Mouse (Mus musculus) neural tube, embryonic 11.5 days (tissue): ENCODE results near the gene Tlx3. TPM values are rescaled to one million over a fixed set of nuclear protein-coding genes. Genes with fewer than 3 reads are reported as not detected.

Experiments used
- ATAC-seq: fragments of 200-750 bp; cut with Nextera tagmentation; 2 replicates; pipeline ENCODE4 v1.8.0; 2017; ENCODE audit warnings: moderate number of reproducible peaks, mild to moderate bottlenecking, moderate TSS enrichment, moderate library complexity; ENCODE audit not compliant: insufficient read depth, low FRiP score, low TSS enrichment
- DNase-seq: peaks from one replicate; pipeline ENCODE4 v3.0.0-alpha.2; 2015; ENCODE audit warnings: low spot score
- H3K27ac ChIP-seq: fragments of 300-500 bp; sonication (generic); 2 replicates; pipeline ENCODE4 v1.5.1; 2014; ENCODE audit warnings: low read depth, mild to moderate bottlenecking, low read length
- H3K27me3 ChIP-seq: fragments of 300-500 bp; sonication (generic); 2 replicates; pipeline ENCODE4 v1.6.1; 2014; ENCODE audit warnings: mild to moderate bottlenecking, low read length, mixed read lengths; ENCODE audit not compliant: control insufficient read depth, insufficient read depth
- H3K36me3 ChIP-seq: fragments of 300-500 bp; sonication (generic); 2 replicates; pipeline ENCODE4 v1.6.1; 2014; ENCODE audit warnings: mild to moderate bottlenecking, low read length, moderate library complexity, mixed read lengths; ENCODE audit not compliant: control insufficient read depth, insufficient read depth
- H3K4me1 ChIP-seq: fragments of 300-500 bp; sonication (generic); 2 replicates; pipeline ENCODE4 v1.6.1; 2014; ENCODE audit warnings: low read length, mixed read lengths; ENCODE audit not compliant: control insufficient read depth, insufficient read depth
- H3K4me2 ChIP-seq: fragments of 300-500 bp; sonication (generic); 2 replicates; pipeline ENCODE4 v1.6.1; 2014; ENCODE audit warnings: low read depth, mild to moderate bottlenecking, moderate library complexity
- H3K4me3 ChIP-seq: fragments of 300-500 bp; sonication (generic); 2 replicates; pipeline ENCODE4 v1.5.1; 2014; ENCODE audit warnings: low read depth, low read length
- H3K9ac ChIP-seq: fragments of 300-500 bp; sonication (generic); 2 replicates; pipeline ENCODE4 v1.6.1; 2014; ENCODE audit warnings: mild to moderate bottlenecking, low read length
- H3K9me3 ChIP-seq: fragments of 300-500 bp; sonication (generic); 2 replicates; pipeline ENCODE4 v1.6.1; 2016; ENCODE audit warnings: low read length; ENCODE audit not compliant: control insufficient read depth
- WGBS: fragments of 180-500 bp; shearing (Covaris S2); extraction: QIAGEN DNeasy Blood & Tissue Kit; methylation state at CpG from one replicate; pipeline ENCODE4 v1.1.7; 2014; 5-methylcytosine and 5-hydroxymethylcytosine counted together
- polyA plus RNA-seq: library from polyadenylated mRNA; unstranded; fragments of >200 nt; fragmentation: Nextera tagmentation; extraction: Ambion mirVana; gene quantifications from 2 replicates; pipeline ENCODE4 v1.2.1, GENCODE M21; 2014

Gene Tlx3
- polyA plus RNA-seq, 1 experiment from 2014 or later, result 28.5 TPM

DNA sequence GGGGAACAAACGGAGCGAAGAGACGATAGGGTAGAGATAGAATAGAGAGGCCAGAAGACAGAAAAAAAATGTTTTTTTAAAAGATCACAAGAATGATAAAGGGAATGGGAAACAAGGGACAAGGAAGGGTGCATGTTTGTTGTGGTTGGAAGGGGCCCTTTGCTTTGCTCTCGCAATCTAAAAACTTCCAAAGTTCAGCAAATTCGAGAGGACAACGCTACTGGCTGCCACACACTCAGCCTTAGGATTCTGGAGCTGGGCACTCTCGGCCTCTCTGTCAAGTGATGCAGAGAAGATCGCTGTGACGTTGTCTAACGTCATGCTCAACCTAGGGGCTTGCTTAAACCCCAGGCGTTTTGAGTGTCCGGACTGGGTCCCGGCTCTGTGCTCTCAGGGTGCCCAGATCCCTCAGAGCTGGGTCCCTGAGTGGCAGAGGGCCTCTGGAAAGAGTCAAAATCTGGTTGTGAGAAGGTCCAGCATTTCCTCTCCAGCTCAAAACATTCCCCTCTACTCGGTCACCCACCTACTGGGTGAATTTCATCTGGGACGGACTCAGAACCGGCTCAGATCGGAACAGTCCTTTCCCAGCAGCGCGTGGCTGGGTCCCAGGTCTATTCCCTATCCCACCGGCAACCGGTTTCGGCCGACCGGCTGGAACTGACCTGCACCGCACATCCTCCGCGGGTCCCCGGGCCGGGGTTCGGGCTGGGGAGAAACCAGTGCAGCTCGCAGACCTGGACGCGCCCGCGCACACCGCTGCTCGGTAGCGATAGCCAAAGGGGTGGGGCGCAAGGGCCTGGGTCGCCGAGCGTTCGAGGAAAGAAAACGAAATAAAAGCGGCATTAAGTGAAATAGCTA lies 3.3 kb downstream of the Tlx3 start:
- H3K27ac ChIP-seq, result 0 out of 2 replicates have a peak overlapping the region, but pooled peaks have one; percentile 53
- H3K9ac ChIP-seq, result peak overlapping the region; percentile 59
- no peaks in the 10 kb centered on the region for H3K36me3 ChIP-seq
- H3K4me2 ChIP-seq, result peak overlapping the region; percentile 49
- peaks cover 97% of the 10 kb centered on the region for H3K27me3 ChIP-seq
- H3K4me1 ChIP-seq, result peaks cover 27% of the 10 kb centered on the region
- H3K9me3 ChIP-seq, result peaks cover 3% of the 10 kb centered on the region; the same call in 1 of the 2 replicates
- ATAC-seq, result no peak
- under 1% methylated on average over 45 of the region's 45 CpGs for WGBS
- H3K4me3 ChIP-seq, result peak overlapping the region; percentile 43
- peak; percentile 68 for DNase-seq

DNA sequence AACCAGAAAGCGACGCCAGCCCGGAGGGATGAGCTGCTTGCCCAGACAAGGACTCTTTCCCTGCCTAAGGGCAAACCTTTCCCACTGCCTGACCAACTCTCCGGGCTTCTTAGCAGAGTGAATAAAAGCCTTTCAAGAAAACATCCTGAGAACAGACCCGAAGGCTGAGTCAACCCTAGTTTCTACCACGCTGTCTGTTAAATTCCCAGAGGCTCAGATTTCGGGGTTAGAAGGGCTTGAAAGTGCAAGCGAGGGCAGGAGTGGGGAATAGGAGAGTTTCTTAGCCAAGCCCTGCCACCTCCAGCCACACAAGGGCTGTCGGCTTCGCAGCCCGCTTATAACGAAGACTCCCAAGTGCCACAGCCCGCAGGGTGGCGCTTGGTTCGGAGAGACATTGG lies 4.3 kb downstream of the Tlx3 start:
- no peaks in the 10 kb centered on the region for H3K36me3 ChIP-seq
- H3K27ac ChIP-seq, result no peak overlapping the region
- peak overlapping the region; percentile 18; the same call in 1 of the 2 replicates for H3K4me3 ChIP-seq
- peak overlapping the region; percentile 2; the same call in 1 of the 2 replicates for H3K9ac ChIP-seq
- peaks cover 26% of the 10 kb centered on the region for H3K4me1 ChIP-seq
- H3K9me3 ChIP-seq, result peaks cover 3% of the 10 kb centered on the region; the same call in 1 of the 2 replicates
- peak; percentile 49 for DNase-seq
- ATAC-seq, result no peak
- 2% methylated on average over 15 of the region's 15 CpGs for WGBS
- H3K4me2 ChIP-seq, result peak overlapping the region; percentile 27; the same call in 1 of the 2 replicates
- H3K27me3 ChIP-seq, result peaks cover 91% of the 10 kb centered on the region

DNA sequence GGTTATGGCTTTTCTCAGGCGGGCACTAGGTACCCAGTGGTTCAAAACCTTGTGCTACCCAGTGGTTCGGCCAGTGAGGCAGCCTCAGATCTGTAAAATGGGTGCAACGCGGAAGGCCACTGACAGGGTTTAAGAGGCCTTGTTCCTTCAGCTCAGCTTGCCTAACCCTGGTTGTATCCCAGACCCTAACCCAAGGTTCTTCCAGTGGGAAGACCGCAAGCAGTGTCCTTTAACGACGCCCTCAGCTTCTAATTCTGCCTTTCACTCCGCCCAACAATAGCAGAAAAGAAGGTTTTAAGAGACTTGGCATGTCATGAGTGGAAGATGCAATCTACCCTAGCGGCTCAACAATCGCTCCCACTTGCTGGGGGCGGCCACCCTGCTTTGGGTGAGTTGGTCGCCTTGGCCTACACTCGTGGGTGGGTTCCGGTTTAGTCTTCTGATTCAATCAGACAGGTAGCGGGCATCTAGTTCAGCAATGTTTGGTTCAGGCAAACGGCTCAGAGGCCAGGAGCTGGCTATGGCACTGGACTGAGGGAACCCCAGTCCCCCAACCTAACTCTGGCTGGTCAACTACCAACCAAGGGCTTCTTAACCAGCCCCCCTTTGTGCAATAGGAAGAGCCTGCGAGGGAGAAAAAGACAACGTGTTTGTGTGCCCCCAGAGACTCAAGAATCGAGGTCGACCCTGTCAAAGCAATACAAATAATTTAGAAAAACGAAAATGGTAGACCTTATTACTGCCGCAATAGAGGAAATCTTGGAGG lies 4.9 kb downstream of the Tlx3 start:
- ATAC-seq (no peak), DNase-seq (peak; percentile 44)
- peak overlapping the region; percentile 27; the same call in 1 of the 2 replicates for H3K4me2 ChIP-seq
- H3K27me3 ChIP-seq, result peaks cover 91% of the 10 kb centered on the region
- H3K27ac ChIP-seq, result no peak overlapping the region
- H3K4me3 ChIP-seq, result 0 out of 2 replicates have a peak overlapping the region, but pooled peaks have one; percentile 18
- H3K4me1 ChIP-seq, result peaks cover 22% of the 10 kb centered on the region
- 17% methylated on average over 22 of the region's 22 CpGs for WGBS
- no peaks in the 10 kb centered on the region for H3K36me3 ChIP-seq
- no peak overlapping the region for H3K9ac ChIP-seq
- peaks cover 3% of the 10 kb centered on the region; the same call in 1 of the 2 replicates for H3K9me3 ChIP-seq

DNA sequence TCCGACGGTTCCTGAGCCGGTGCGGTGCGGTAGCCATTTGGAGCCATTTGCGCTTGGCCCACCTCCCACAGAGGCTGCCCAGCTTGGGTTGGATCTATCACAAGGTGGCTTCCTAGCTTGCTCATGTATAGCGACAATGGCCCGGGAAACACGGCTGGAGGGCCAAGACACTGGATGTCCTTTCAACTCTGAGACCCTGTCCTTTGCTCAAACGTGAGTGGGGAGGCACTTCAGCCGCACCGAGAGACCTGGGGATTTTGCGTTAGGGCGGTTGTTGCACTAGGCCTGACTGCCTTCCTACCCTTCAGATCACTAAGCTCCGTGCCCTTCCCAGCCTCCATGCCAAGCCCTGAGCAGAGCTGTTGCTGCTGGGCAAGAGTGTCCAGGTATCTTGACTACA lies 5.7 kb downstream of the Tlx3 start:
- Histone ChIP-seq H3K9ac (no peak overlapping the region), H3K4me1 (peaks cover 15% of the 10 kb centered on the region), H3K27me3 (peaks cover 90% of the 10 kb centered on the region), H3K4me2 (0 out of 2 replicates have a peak overlapping the region, but pooled peaks have one; percentile 9), H3K4me3 (no peak overlapping the region), H3K36me3 (no peaks in the 10 kb centered on the region), H3K27ac (no peak overlapping the region), H3K9me3 (peaks cover 3% of the 10 kb centered on the region; the same call in 1 of the 2 replicates)
- DNase-seq (peak; percentile 38), ATAC-seq (no peak)
- 16% methylated on average over 15 of the region's 15 CpGs for WGBS

DNA sequence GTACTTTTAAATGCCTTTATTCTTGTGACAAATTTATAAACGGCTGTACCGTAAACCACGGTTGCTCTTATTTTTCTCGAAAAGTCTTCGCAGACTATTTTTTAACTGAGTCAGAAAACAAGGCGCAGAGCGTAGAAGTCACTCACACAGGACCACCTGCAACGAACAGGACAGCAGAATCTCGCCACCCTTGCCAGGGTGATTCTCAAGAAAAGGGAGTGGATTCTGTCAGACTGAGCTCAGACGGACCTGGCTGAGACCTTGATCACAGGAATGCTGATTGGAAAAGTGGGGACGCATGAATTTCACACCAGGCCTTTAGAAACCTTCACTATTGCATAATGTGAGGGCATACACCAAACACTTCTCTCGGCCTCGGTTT lies 6.3 kb downstream of the Tlx3 start:
- no peaks in the 10 kb centered on the region for H3K36me3 ChIP-seq
- no peak for DNase-seq
- 23% methylated on average over 13 of the region's 13 CpGs for WGBS
- H3K4me2 ChIP-seq, result no peak overlapping the region
- ATAC-seq, result no peak
- H3K27me3 ChIP-seq, result peaks cover 85% of the 10 kb centered on the region
- no peak overlapping the region for H3K27ac ChIP-seq
- H3K4me1 ChIP-seq, result peaks cover 15% of the 10 kb centered on the region
- peaks cover 3% of the 10 kb centered on the region; the same call in 1 of the 2 replicates for H3K9me3 ChIP-seq
- H3K4me3 ChIP-seq, result no peak overlapping the region
- no peak overlapping the region for H3K9ac ChIP-seq

DNA sequence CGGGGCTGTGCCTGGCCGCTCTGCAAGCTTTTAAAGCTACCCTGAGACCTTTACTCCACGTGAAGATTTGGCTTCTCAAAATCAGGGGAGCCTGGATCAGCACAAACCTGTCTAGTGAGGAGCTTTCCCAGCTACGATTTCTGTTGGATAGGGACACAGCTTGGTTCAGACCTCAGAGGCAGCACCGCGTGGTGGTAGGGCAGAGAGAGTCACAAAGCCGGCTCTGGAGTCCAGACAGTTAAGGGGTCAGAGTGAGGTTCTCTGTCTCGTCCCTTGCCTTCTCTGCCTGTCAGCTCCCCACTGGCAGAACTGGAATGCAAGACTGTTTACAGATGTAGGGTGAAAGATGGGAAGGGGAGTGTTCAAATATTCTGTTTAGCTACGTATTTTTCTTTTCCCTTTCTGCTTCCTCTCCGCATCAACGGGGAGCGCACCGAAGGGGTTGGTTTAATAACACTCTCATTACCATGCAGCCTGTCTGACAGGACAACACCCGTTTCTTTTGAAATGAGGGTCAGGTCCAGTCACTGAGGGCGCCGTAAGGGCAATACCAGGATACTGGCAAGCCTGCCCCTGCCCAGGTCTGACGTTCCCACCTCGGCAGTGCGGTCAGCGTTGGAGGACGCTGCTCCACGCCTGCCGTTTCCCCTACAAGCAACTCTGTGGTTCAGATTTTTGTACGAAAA lies 6.8 kb downstream of the Tlx3 start:
- Histone ChIP-seq H3K4me1 (peaks cover 13% of the 10 kb centered on the region), H3K9me3 (peaks cover 3% of the 10 kb centered on the region; the same call in 1 of the 2 replicates), H3K9ac (no peak overlapping the region), H3K27ac (no peak overlapping the region), H3K36me3 (no peaks in the 10 kb centered on the region), H3K4me3 (no peak overlapping the region), H3K4me2 (no peak overlapping the region), H3K27me3 (peaks cover 82% of the 10 kb centered on the region)
- peak; percentile 26 for DNase-seq
- 12% methylated on average over 24 of the region's 24 CpGs for WGBS
- ATAC-seq, result no peak

DNA sequence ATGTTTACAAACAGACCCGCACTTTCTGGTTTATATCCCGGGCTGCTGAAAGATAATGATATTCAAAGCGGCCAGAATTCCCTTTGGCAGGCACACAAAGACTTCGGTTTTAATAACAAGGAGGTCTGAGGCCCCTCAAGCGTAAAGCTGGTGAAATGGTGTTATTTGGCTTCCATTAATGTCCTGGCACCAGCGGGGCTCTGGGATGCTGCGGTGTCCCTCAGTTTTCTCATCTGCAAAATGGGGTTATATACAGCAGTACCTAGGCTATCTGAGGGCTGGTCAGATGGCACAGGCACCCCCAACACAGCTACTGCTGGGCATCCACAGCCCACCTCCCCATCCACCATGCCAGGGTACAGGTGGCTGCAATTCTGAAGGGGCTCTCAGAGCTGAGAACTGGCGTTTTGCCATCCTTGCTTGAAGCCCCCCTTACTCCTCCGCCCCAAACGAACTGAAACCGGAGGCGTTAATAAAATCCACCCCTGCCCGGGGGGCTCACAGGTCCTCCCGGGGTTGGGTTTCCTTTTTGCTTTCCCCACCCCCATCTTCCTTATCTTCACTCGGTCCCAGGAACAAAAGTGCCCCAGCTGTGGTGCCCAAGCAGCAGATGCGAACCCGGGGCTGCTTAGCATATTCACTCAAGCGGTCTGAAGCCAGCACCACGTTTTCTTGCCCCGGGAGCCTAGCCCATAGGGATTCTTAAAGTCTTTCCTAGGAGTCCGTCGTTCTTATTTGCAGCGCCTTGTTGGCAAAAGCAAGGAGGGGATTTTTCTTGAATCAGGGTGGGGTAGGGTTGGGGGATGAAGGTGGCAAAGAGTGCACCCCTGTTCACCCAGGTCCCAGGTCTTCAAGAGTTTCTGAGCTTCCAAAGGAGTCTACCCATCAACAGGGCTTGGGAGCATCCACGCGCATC lies 7.6 kb downstream of the Tlx3 start:
- H3K9me3 ChIP-seq, result peaks cover 3% of the 10 kb centered on the region; the same call in 1 of the 2 replicates
- H3K4me2 ChIP-seq, result no peak overlapping the region
- 3% methylated on average over 25 of the region's 25 CpGs for WGBS
- H3K4me3 ChIP-seq, result no peak overlapping the region
- peak; percentile 53 for DNase-seq
- H3K27me3 ChIP-seq, result peaks cover 80% of the 10 kb centered on the region
- H3K36me3 ChIP-seq, result no peaks in the 10 kb centered on the region
- peaks cover 6% of the 10 kb centered on the region for H3K4me1 ChIP-seq
- no peak overlapping the region for H3K27ac ChIP-seq
- H3K9ac ChIP-seq, result no peak overlapping the region
- no peak for ATAC-seq
